Mouse (Mus musculus) liver, embryonic 14.5 days (tissue): ENCODE results near the gene Sccpdh. TPM values are rescaled to one million over a fixed set of nuclear protein-coding genes. Genes with fewer than 3 reads are reported as not detected.
"Not testable (repeated sequence)": the region's sequence is repeated elsewhere in the genome, so short reads cannot be mapped to it uniquely, and the experiment has no call there.

ENCODE experiments used
- ATAC-seq: fragments of 200-750 bp; cut with Nextera tagmentation; 2 replicates; pipeline ENCODE4 v1.8.0; 2017; ENCODE audit warnings: moderate number of reproducible peaks, mild to moderate bottlenecking, moderate library complexity; ENCODE audit not compliant: insufficient read depth
- DNase-seq, 3 experiments: peaks; one replicate each; pipeline ENCODE4 v3.0.0-alpha.2; 2012 to 2013; ENCODE audit warnings: low read depth in 3 of 3, low spot score in 3 of 3
- H3K27ac ChIP-seq: fragments of 300-500 bp; sonication (generic); 2 replicates; pipeline ENCODE4 v1.5.1; 2014; ENCODE audit warnings: moderate library complexity, mild to moderate bottlenecking, control low read depth, inconsistent platforms
- H3K27me3 ChIP-seq: fragments of 300-500 bp; sonication (generic); 2 replicates; pipeline ENCODE4 v1.6.1; 2014; ENCODE audit warnings: mild to moderate bottlenecking, low read length, moderate library complexity; ENCODE audit not compliant: control insufficient read depth, insufficient read depth
- H3K36me3 ChIP-seq: fragments of 300-500 bp; sonication (generic); replicated peaks from 2 replicates; pipeline ENCODE4 v1.6.1; 2014; ENCODE audit warnings: low read depth; ENCODE audit not compliant: control insufficient read depth, insufficient read depth
- H3K4me1 ChIP-seq, 2 experiments: fragments of 200-500 bp in 1 of 2; fragments of 300-500 bp in 1 of 2; sonication (generic) in 1 of 2; replicated peaks; 2 replicates each; pipeline ENCODE4 v1.6.1; 2012 to 2014; ENCODE audit warnings: antibody characterized with exemption in 1 of 2, inconsistent platforms in 1 of 2, low read length in 1 of 2; ENCODE audit not compliant: control insufficient read depth in 2 of 2, insufficient read depth in 2 of 2
- H3K4me2 ChIP-seq: fragments of 300-500 bp; sonication (generic); 2 replicates; pipeline ENCODE4 v1.6.1; 2014; ENCODE audit warnings: low read depth, mild to moderate bottlenecking, control low read depth, moderate library complexity
- H3K4me3 ChIP-seq, 2 experiments: fragments of 200-500 bp in 1 of 2; fragments of 300-500 bp in 1 of 2; sonication (generic) in 1 of 2; 2 replicates each; pipeline ENCODE4 v1.5.1; 2012 to 2014; ENCODE audit warnings: low read depth in 2 of 2, low read length in 2 of 2, mild to moderate bottlenecking in 2 of 2, control low read depth in 1 of 2, inconsistent platforms in 1 of 2, moderate library complexity in 1 of 2; ENCODE audit not compliant: insufficient read depth in 1 of 2
- H3K9ac ChIP-seq: fragments of 300-500 bp; sonication (generic); replicated peaks from 2 replicates; pipeline ENCODE4 v1.6.1; 2014; ENCODE audit warnings: mild to moderate bottlenecking, control low read depth, moderate library complexity
- H3K9me3 ChIP-seq: fragments of 300-500 bp; sonication (generic); 2 replicates; pipeline ENCODE4 v1.6.1; 2016; ENCODE audit warnings: low read length, mixed read lengths; ENCODE audit not compliant: control insufficient read depth
- CTCF ChIP-seq: IDR thresholded peaks from 2 replicates; pipeline ENCODE4 v1.5.1; 2016; ENCODE audit warnings: antibody characterized with exemption, low read depth, control low read depth
- EP300 ChIP-seq: IDR thresholded peaks from 2 replicates; pipeline ENCODE4 v1.6.1; 2016; ENCODE audit warnings: antibody characterized with exemption, low read depth
- WGBS: fragments of 180-500 bp; shearing (Covaris S2); extraction: QIAGEN DNeasy Blood & Tissue Kit; methylation state at CpG from one replicate; pipeline ENCODE4 v1.1.7; 2014; ENCODE audit not compliant: insufficient replicate concordance; 5-methylcytosine and 5-hydroxymethylcytosine counted together
- polyA plus RNA-seq, 2 experiments: library from polyadenylated mRNA; depleted of rRNA in 1 of 2; stranded (reverse) in 1 of 2; unstranded in 1 of 2; fragments of >200 nt; fragmentation: Nextera tagmentation in 1 of 2; extraction: Ambion mirVana in 1 of 2; gene quantifications; 2 replicates each; pipeline versions ENCODE4 v1.2.1 to v1.2.3; 2012 to 2014

The Sccpdh gene
- polyA plus RNA-seq, 2 experiments: 4.0 to 7.8 TPM

DNA sequence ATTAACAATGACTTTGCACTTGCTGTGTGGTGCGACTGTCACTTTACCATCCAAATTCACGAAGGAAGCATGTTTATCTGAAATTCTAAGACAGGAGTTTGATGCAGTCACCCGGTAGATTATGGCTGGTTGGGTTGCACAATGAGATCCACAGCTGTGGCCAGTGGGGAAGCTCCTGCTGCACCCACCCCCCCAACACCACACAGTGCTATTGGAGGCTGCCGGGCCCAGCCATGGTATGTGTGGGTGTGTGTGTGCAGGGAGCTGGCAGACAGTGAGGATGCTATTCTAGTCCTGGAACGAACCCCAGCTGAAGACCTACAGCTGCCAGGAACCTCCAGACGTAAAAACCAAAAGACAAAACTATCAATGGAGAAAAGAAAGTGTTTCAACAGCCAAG is 41.4 kb downstream of the Sccpdh start:
- Histone ChIP-seq H3K9me3 (no peaks in the 10 kb centered on the region), H3K27ac (no peak overlapping the region), H3K27me3 (no peaks in the 10 kb centered on the region), H3K9ac (no peak overlapping the region), H3K4me1 (peaks cover 0 to 3% of the 10 kb centered on the region in 2 experiments; a peak in 2 of 4 replicates), H3K36me3 (no peaks in the 10 kb centered on the region), H3K4me2 (no peak overlapping the region), H3K4me3 (no peak overlapping the region)
- DNase-seq (no peak), ATAC-seq (no peak)
- TF ChIP-seq CTCF (no peak), EP300 (no peak)
- 44% methylated on average over 6 of the region's 6 CpGs for WGBS

DNA sequence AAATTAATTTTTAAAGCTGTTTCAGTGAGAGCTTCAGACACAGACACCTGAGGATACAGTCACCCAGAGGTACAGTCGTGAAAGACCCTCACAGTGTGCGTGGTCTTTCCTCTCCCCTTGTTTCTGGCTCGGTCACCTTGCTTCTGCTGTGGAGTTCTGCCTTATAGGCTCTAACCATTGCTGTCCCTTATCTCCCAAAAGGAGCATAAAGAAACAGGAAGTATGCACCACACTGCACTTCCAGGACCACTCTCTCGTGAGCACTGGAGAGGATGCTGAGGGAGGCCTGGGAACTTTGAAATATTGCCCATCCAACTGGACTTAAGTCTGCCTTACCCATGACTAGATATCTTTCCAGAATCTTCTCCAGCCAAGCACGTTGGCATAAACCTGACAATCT is 42.7 kb downstream of the Sccpdh start:
- TF ChIP-seq EP300: no peak
- no peak for TF ChIP-seq CTCF
- DNase-seq: no peak

GRCm38 (mm10) chr1:179712658-179713057 is 44.6 kb downstream of the Sccpdh start:
- no peaks in the 10 kb centered on the region for H3K36me3 ChIP-seq
- no peak for TF ChIP-seq CTCF
- TF ChIP-seq EP300: no peak
- 76% methylated on average over 7 of the region's 7 CpGs for WGBS
- H3K27me3 ChIP-seq: no peaks in the 10 kb centered on the region
- DNase-seq (no peak), ATAC-seq (no peak)
- H3K4me3 ChIP-seq: no peak overlapping the region
- H3K9me3 ChIP-seq: no peaks in the 10 kb centered on the region
- H3K4me1 ChIP-seq: peaks cover 0 to 5% of the 10 kb centered on the region in 2 experiments; a peak in 2 of 4 replicates
- H3K9ac ChIP-seq: no peak overlapping the region
- H3K4me2 ChIP-seq: no peak overlapping the region
- no peak overlapping the region for H3K27ac ChIP-seq

More for the DNA sequence above, 42.7 kb downstream of the Sccpdh start:
- Histone ChIP-seq H3K4me1 (peaks cover 0 to 2% of the 10 kb centered on the region in 2 experiments; a peak in 2 of 4 replicates), H3K9ac (no peak overlapping the region), H3K27ac (no peak overlapping the region), H3K27me3 (no peaks in the 10 kb centered on the region), H3K36me3 (no peaks in the 10 kb centered on the region), H3K4me2 (no peak overlapping the region), H3K4me3 (no peak overlapping the region), H3K9me3 (no peaks in the 10 kb centered on the region)
- ATAC-seq: no peak
- WGBS: 46% methylated on average over 5 of the region's 5 CpGs

- no peak overlapping the region for H3K9ac ChIP-seq
- no peaks in the 10 kb centered on the region for H3K27me3 ChIP-seq
- no peak overlapping the region for H3K27ac ChIP-seq
- no peaks in the 10 kb centered on the region for H3K9me3 ChIP-seq
- no peak overlapping the region for H3K4me3 ChIP-seq
- ATAC-seq: no peak
- no peak overlapping the region for H3K4me2 ChIP-seq
- TF ChIP-seq CTCF (no peak), EP300 (no peak)
- peaks cover 0 to 5% of the 10 kb centered on the region in 2 experiments; a peak in 2 of 4 replicates for H3K4me1 ChIP-seq
- 63% methylated on average over 3 of the region's 3 CpGs for WGBS
- no peaks in the 10 kb centered on the region for H3K36me3 ChIP-seq
- no peak for DNase-seq
Measured at GRCm38 (mm10) chr1:179713367-179713766, 45.4 kb downstream of the Sccpdh start.

DNA sequence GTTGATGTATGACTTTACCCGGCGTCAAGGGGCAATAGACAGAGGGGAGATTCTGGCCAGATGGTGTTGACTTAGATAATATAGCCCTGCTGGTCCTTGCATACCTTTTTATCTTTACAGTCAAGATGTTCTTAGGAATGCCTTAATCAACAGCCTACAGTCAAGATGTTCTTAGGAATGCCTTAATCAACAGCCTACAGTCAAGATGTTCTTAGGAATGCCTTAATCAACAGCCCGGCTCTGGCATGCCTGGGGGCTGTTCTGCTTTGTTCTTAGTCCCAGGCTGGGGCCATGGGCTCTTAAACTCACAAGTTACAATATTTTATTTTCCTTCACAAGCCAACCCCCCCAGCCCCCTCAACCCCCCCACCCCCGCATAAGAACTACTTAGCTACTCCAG is 47.3 kb downstream of the Sccpdh start:
- H3K36me3 ChIP-seq, H3K4me2 ChIP-seq, H3K27ac ChIP-seq, DNase-seq, H3K27me3 ChIP-seq, H3K4me3 ChIP-seq, H3K9ac ChIP-seq, H3K9me3 ChIP-seq, H3K4me1 ChIP-seq: not testable (repeated sequence)
- ATAC-seq: peak; percentile 63; the same call in 1 of the 2 replicates
- WGBS: 45% methylated on average over 2 of the region's 4 CpGs
